Mouse (Mus musculus) cortical plate, adult 2 months (tissue): ENCODE results near the gene Slc7a14. TPM values are rescaled to one million over a fixed set of nuclear protein-coding genes. Genes with fewer than 3 reads are reported as not detected.

Experiments
- H3K27ac ChIP-seq: fragments of 200-500 bp; 2 replicates; pipeline ENCODE4 v1.5.1; 2012; ENCODE audit warnings: low read length, control low read depth, inconsistent platforms; ENCODE audit not compliant: insufficient read depth
- H3K4me1 ChIP-seq: fragments of 200-500 bp; 2 replicates; pipeline ENCODE4 v1.6.1; 2011; ENCODE audit warnings: low read length; ENCODE audit not compliant: control insufficient read depth, insufficient read depth
- H3K4me3 ChIP-seq: fragments of 200-500 bp; 2 replicates; pipeline ENCODE4 v1.5.1; 2011; ENCODE audit warnings: mild to moderate bottlenecking, low read length, control low read depth; ENCODE audit not compliant: insufficient read depth
- CTCF ChIP-seq: fragments of 200-500 bp; IDR thresholded peaks from 2 replicates; pipeline ENCODE4 v1.5.1; 2011; ENCODE audit warnings: mild to moderate bottlenecking, control low read depth, low read length; ENCODE audit not compliant: insufficient read depth; ENCODE audit errors: extremely low read depth
- POLR2A ChIP-seq: fragments of 200-500 bp; IDR thresholded peaks from 2 replicates; pipeline ENCODE4 v1.6.1; 2011; ENCODE audit warnings: mild to moderate bottlenecking, low read length, control low read depth; ENCODE audit not compliant: insufficient read depth; ENCODE audit errors: extremely low read depth
- polyA plus RNA-seq: library from polyadenylated mRNA; depleted of rRNA; stranded (reverse); fragments of >200 nt; gene quantifications from 2 replicates; pipeline ENCODE4 v1.2.3, GENCODE M21; 2012; rRNA removed

The Slc7a14 gene
- polyA plus RNA-seq, 1 experiment: 19.8 TPM

- H3K4me1 ChIP-seq: no peaks in the 10 kb centered on the region
- no peak overlapping the region for H3K27ac ChIP-seq
- no peak overlapping the region for H3K4me3 ChIP-seq
- TF ChIP-seq CTCF: no peak
- TF ChIP-seq POLR2A: no peak
These were observed 110.9 kb downstream of the Slc7a14 start for GRCm38 (mm10) chr3:31199162-31199877.

- TF ChIP-seq CTCF (no peak), POLR2A (no peak)
- H3K27ac ChIP-seq: no peak overlapping the region
- no peak overlapping the region for H3K4me3 ChIP-seq
- H3K4me1 ChIP-seq: no peaks in the 10 kb centered on the region
These were observed 118.8 kb downstream of the Slc7a14 start for GRCm38 (mm10) chr3:31191402-31191801.

- H3K27ac ChIP-seq: no peak overlapping the region
- no peaks in the 10 kb centered on the region for H3K4me1 ChIP-seq
- H3K4me3 ChIP-seq: no peak overlapping the region
- no peak for TF ChIP-seq CTCF
- TF ChIP-seq POLR2A: no peak
These were observed 119.8 kb downstream of the Slc7a14 start for GRCm38 (mm10) chr3:31190342-31190741.

- no peaks in the 10 kb centered on the region for H3K4me1 ChIP-seq
- H3K4me3 ChIP-seq: no peak overlapping the region
- H3K27ac ChIP-seq: no peak overlapping the region
- TF ChIP-seq CTCF: no peak
- no peak for TF ChIP-seq POLR2A
These were observed 143.8 kb downstream of the Slc7a14 start for GRCm38 (mm10) chr3:31166365-31166871.

- peak overlapping the region; percentile 55 for H3K27ac ChIP-seq
These were observed 144.4 kb downstream of the Slc7a14 start for GRCm38 (mm10) chr3:31165803-31166202.

GRCm38 (mm10) chr3:31162860-31163259 is 147.3 kb downstream of the Slc7a14 start:
- no peak overlapping the region for H3K4me3 ChIP-seq
- no peak for TF ChIP-seq POLR2A
- no peak for TF ChIP-seq CTCF
- no peaks in the 10 kb centered on the region for H3K4me1 ChIP-seq
- H3K27ac ChIP-seq: no peak overlapping the region

More at GRCm38 (mm10) chr3:31165803-31166202, 144.4 kb downstream of the Slc7a14 start:
- no peak for TF ChIP-seq POLR2A
- TF ChIP-seq CTCF: no peak
- no peaks in the 10 kb centered on the region for H3K4me1 ChIP-seq
- no peak overlapping the region for H3K4me3 ChIP-seq

- Histone ChIP-seq H3K27ac (no peak overlapping the region), H3K4me3 (no peak overlapping the region), H3K4me1 (no peaks in the 10 kb centered on the region)
- TF ChIP-seq POLR2A: no peak
- TF ChIP-seq CTCF: no peak
These were observed 148.8 kb downstream of the Slc7a14 start for GRCm38 (mm10) chr3:31161336-31161735.

- Histone ChIP-seq H3K4me1 (no peaks in the 10 kb centered on the region), H3K27ac (0 out of 2 replicates have a peak overlapping the region, but pooled peaks have one; percentile 35), H3K4me3 (no peak overlapping the region)
- TF ChIP-seq POLR2A: no peak
- TF ChIP-seq CTCF: no peak
These were observed 150.1 kb downstream of the Slc7a14 start for GRCm38 (mm10) chr3:31160046-31160445.

GRCm38 (mm10) chr3:31157776-31158175 is 152.4 kb downstream of the Slc7a14 start:
- no peaks in the 10 kb centered on the region for H3K4me1 ChIP-seq
- H3K4me3 ChIP-seq: no peak overlapping the region
- H3K27ac ChIP-seq: no peak overlapping the region
- TF ChIP-seq POLR2A (no peak), CTCF (no peak)

GRCm38 (mm10) chr3:31156126-31156525 is 154.1 kb downstream of the Slc7a14 start:
- Histone ChIP-seq H3K4me3 (no peak overlapping the region), H3K4me1 (no peaks in the 10 kb centered on the region), H3K27ac (no peak overlapping the region)
- TF ChIP-seq CTCF (no peak), POLR2A (no peak)

Other genes with a start within 250 kb of the Slc7a14 start
- 23.5 and 24.2 TPM in 2 replicates for gene Skil, start 215.3 kb downstream of the Slc7a14 start, polyA plus RNA-seq
- gene Cldn11, start 160.5 kb downstream of the Slc7a14 start, polyA plus RNA-seq: 267 and 352 TPM in 2 replicates